Mouse (Mus musculus): ENCODE measurements around the gene Vmn2r18.

Vmn2r18 gene

DNA sequence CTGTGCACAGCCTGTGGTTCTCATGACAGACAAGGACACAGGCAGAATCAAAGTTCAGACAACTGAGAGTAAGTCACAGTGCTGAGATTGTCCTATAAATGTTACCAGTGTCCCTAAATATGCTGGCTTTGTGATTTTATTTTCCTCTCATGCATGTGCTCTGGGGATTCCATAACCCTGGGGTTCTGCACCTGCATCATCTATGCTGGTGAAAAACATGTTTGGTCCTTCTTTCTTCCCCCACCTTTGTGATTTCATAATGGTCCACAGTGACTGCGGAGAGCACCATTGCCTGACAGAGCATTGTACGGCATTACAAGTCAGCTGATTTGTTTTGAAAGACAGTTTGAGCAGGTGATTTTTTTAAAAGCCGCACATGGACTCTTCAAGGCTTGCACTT lies at the start of gene Vmn2r18:
Vmn2r18 (minus strand) TSS at position 101 of the 400 bp plus-strand sequence.
- no peak for DNase-seq

DNA sequence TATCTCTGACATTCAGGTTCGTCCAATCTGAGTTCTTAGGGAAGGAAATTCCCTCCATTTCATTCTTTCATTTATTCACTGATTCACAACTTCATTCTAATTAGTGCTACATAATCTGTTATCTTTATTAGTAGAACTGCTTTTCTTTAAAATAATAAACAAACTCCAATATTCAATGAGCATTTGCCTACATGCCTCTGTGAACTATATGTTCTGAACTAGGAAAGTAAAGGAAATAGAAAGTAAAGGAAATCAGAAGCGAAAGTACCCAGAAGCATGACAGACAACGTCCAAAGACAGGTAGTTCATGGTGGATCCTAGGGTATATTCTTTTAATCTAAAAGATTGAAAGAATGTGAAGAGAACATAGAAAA lies 45.6 kb upstream of the Vmn2r18 start:
- no peak for DNase-seq

- peak; percentile 95 to 97 for DNase-seq
These were observed 45.0 kb upstream of the Vmn2r18 start, which contains the start of gene Rfc3 for GRCm38 (mm10) chr5:151650700-151651410. Rfc3 (minus strand) TSS chr5:151651242.

DNA sequence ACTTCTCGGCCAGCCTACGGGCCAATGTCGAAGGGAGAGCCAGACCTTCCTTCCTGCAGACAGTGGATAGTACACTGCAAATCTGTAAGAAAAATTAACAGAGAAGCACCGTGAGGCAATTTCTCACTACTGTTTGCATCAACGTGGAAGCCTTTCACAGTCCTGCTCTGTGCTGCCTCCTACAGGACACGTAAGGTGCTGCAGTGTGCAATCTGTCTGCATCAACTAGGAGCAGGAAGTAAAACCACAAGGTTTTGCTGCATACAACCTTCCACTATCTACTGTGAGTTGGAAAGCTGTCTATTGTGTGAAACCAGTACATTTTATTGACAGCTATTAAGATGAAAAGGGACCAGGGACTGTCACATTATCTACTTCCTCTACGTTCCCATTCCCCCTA lies 39.0 kb upstream of the Vmn2r18 start:
- no peak for DNase-seq

DNA sequence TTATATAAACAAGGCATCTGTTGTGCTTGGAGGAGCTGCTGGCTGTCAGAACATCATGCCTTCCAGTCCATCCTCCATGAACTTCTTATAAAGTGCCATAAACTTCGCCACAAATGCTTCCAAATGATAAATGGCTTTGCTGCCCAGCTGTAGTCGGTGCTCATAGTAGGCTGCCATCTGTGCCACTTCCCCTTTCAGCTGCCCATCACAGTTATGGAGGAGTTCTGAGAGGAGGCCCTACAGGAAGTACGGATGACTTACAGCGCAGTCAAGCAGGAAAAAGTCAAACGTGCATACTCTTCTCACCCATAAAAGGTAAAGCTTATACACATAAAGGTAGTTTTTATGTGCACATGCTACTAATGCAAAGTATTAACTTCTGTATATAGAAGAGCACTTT lies 37.0 kb upstream of the Vmn2r18 start:
- DNase-seq: no peak

DNA sequence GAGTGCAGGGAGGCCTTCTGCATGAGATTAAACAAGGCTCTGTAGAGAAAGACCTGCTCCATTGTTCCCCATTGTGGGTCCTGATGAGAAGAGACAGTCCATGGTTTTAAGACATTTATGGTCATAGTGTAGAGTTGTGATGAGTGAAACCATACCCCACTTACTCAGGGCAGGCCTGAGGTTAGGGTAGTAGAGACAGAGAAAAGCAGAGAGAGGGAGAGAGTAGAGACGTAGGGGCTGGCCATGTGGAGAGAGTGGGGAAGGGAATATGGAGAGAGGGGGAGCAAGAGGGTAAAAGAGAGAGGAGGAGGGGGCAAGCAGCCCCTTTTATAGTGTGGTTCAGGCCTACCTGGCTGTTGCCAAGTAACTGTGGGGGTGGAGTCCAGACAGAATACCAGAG lies 36.3 kb upstream of the Vmn2r18 start:
- no peak for DNase-seq

DNA sequence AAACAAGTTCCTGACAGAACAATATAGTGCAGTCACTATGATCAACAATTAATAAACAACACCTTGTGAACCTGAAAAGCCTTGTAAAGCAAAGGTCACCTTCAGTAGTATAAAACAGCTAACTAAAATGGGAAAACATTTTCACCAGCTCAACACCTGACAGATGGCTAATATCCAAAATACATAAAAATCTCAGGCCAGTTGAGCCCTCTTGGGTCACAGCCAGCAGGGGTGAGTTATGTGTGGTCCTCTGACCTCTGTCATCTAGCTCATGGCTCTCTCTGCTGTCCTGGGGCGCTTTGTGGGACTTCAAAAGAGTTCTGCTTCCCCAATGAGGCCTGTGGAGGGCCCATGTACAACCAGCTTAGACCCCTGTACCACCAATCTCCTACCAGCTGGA lies 4.1 kb downstream of the Vmn2r18 start:
- DNase-seq: no peak
